8 mouse cellular contexts compared by ENCODE assay signal in the genomic region with DNA sequence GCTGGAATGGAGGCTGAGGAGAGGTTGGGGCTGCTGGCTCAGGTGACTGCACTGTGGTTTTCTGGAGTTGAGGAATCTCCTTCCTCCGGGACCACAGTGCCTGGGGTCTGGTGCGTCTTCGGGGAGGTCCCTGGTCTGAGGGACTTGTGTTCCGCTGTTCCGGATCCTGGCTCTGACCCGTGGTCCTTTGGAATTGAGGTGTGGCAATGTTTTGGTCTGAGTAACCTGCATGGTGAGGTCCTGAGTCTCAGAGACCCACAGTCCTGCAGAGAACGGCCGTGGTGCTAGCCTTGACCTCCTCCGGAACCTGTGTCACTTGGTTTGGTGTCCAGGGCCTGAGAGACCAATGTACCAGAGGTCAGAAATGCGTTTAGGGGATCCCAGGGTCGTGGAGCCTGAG. TPM values are rescaled to one million over a fixed set of nuclear protein-coding genes. Genes with fewer than 3 reads are reported as not detected.
DNase-seq lines count a peak whose midpoint lies in the region; ATAC-seq and TF ChIP-seq lines count a peak whose summit lies in the region.

No protein-coding gene starts in this region.

- no peak for TF ChIP-seq POLR2A in spleen, adult 2 months (IDR thresholded peaks at IDR 0.05; ENCODE audit: low read depth, low read length)

- DNase-seq in adrenal gland, postnatal 25 days = peak; percentile 16
- no peak for DNase-seq in adrenal gland, postnatal 10 days
- no peak for DNase-seq in spleen, adult 2 months (ENCODE audit: low read depth in 1 of 2, low spot score in 2 of 2)
- no peak for DNase-seq in spleen, postnatal 14 days (ENCODE audit: low spot score in 2 of 2)
- peak; percentile 41 for DNase-seq in induced T-regulatory cell, adult 2 months (ENCODE audit: low read depth)
- DNase-seq in urinary bladder, adult 18-20 months (ENCODE audit: low spot score in 2 of 2) = no peak

- no peaks in the 10 kb centered on the region for H3K27me3 ChIP-seq in spleen, adult 2 months (ENCODE audit: control insufficient read depth, insufficient read depth, low read length)
- no peaks in the 10 kb centered on the region for H3K27me3 ChIP-seq in midbrain, embryonic 12.5 days

- peaks cover 14% of the 10 kb centered on the region for H3K4me1 ChIP-seq in spleen, adult 2 months (ENCODE audit: control insufficient read depth, insufficient read depth, insufficient read length)
- H3K4me1 ChIP-seq in midbrain, embryonic 12.5 days = peaks cover 37% of the 10 kb centered on the region

- H3K9ac ChIP-seq in midbrain, embryonic 12.5 days (replicated peaks) = peak overlapping the region; percentile 98

- no peak for ATAC-seq in midbrain, embryonic 12.5 days (ENCODE audit: low FRiP score, low read depth)
- no peak for ATAC-seq in frontal cortex, adult (ENCODE audit: low TSS enrichment)

- H3K27ac ChIP-seq in spleen, adult 2 months (ENCODE audit: insufficient read depth, low read length) = no peak overlapping the region
- peak overlapping the region; percentile 75 for H3K27ac ChIP-seq in midbrain, embryonic 12.5 days (replicated peaks)

- H3K4me3 ChIP-seq in spleen, adult 2 months (ENCODE audit: extremely low read depth, insufficient read depth, insufficient read length) = peak overlapping the region; percentile 97
- H3K4me3 ChIP-seq in midbrain, embryonic 12.5 days = peak overlapping the region; percentile 94

- H3K36me3 ChIP-seq in spleen, adult 2 months (ENCODE audit: control insufficient read depth, insufficient read depth, low read length) = peaks cover 10% of the 10 kb centered on the region; the same call in 1 of the 2 replicates
- H3K36me3 ChIP-seq in midbrain, embryonic 12.5 days = peaks cover 17% of the 10 kb centered on the region

- H3K9me3 ChIP-seq in midbrain, embryonic 12.5 days = no peaks in the 10 kb centered on the region

- under 1% methylated on average over 11 of the region's 11 CpGs for WGBS in spleen, adult 2 months
- 1% methylated on average over 11 of the region's 11 CpGs for WGBS in midbrain, embryonic 12.5 days

- no peak for TF ChIP-seq CTCF in spleen, adult 2 months (IDR thresholded peaks at IDR 0.05; ENCODE audit: extremely low read depth, insufficient read depth, insufficient read length, insufficient replicate concordance)

- peak overlapping the region; percentile 99 for H3K4me2 ChIP-seq in midbrain, embryonic 12.5 days (replicated peaks)

RNA-seq across cellular contexts. Expression of gene Hdgfl2, which starts 0.5 kb away (rescaled TPM):
- total RNA-seq in adrenal gland, postnatal 25 days (2021) = 72.5 and 83.1 TPM in 2 replicates
- total RNA-seq in adrenal gland, postnatal 10 days (2021) = 10 to 100 TPM; 45.3 to 54.0 TPM
- polyA plus RNA-seq in spleen, adult 2 months (2012; rRNA removed) = 42.3 and 52.3 TPM in 2 replicates
- 179 and 184 TPM in 2 replicates for polyA plus RNA-seq in midbrain, embryonic 12.5 days (2016; fragmentation: Nextera tagmentation; extraction: Ambion mirVana)

RNA-seq across cellular contexts. Expression of gene Ubxn6, which starts 5.1 kb away (rescaled TPM):
- 81.2 and 96.8 TPM in 2 replicates for total RNA-seq in adrenal gland, postnatal 25 days (2021)
- 10 to 100 TPM; 77.5 to 78.9 TPM for total RNA-seq in adrenal gland, postnatal 10 days (2021)
- polyA plus RNA-seq in spleen, adult 2 months (2012; rRNA removed) = 45.3 and 56.4 TPM in 2 replicates
- polyA plus RNA-seq in midbrain, embryonic 12.5 days (2016; fragmentation: Nextera tagmentation; extraction: Ambion mirVana) = 54.9 and 58.1 TPM in 2 replicates

RNA-seq across cellular contexts. Expression of gene Plin4, which starts 29.7 kb away (rescaled TPM):
- total RNA-seq in adrenal gland, postnatal 25 days (2021) = 71.4 and 76.3 TPM in 2 replicates
- 10 to 100 TPM; 75.7 to 89.2 TPM for total RNA-seq in adrenal gland, postnatal 10 days (2021)
- 2.3 and 3.0 TPM in 2 replicates for polyA plus RNA-seq in spleen, adult 2 months (2012; rRNA removed)
- polyA plus RNA-seq in midbrain, embryonic 12.5 days (2016; fragmentation: Nextera tagmentation; extraction: Ambion mirVana) = 0.09 and 0.10 TPM in 2 replicates

RNA-seq across cellular contexts. Expression of gene Plin5, which starts 37.5 kb away (rescaled TPM):
- total RNA-seq in adrenal gland, postnatal 25 days (2021) = 55.3 and 57.4 TPM in 2 replicates
- 100 to 1,000 TPM; 102 to 111 TPM for total RNA-seq in adrenal gland, postnatal 10 days (2021)
- 0.30 and 0.36 TPM in 2 replicates for polyA plus RNA-seq in spleen, adult 2 months (2012; rRNA removed)
- polyA plus RNA-seq in midbrain, embryonic 12.5 days (2016; fragmentation: Nextera tagmentation; extraction: Ambion mirVana) = 0.14 and 0.34 TPM in 2 replicates

RNA-seq across cellular contexts. Expression of gene Chaf1a, which starts 39.7 kb away (rescaled TPM):
- total RNA-seq in adrenal gland, postnatal 25 days (2021) = 8.2 and 9.8 TPM in 2 replicates
- 10 to 100 TPM in 1 of 2 experiments, 1 to 10 TPM in 1; 8.4 to 10.9 TPM for total RNA-seq in adrenal gland, postnatal 10 days (2021)
- polyA plus RNA-seq in spleen, adult 2 months (2012; rRNA removed) = 2.8 and 4.3 TPM in 2 replicates
- polyA plus RNA-seq in midbrain, embryonic 12.5 days (2016; fragmentation: Nextera tagmentation; extraction: Ambion mirVana) = 32.5 and 34.5 TPM in 2 replicates

Comparison
In these comparisons a context has a peak if more than half of its experiments do, and no peak if none do; other contexts are left out.
1. DNase-seq: peak in adrenal gland, postnatal 25 days (single experiment) and induced T-regulatory cell, adult 2 months (single experiment); none in adrenal gland, postnatal 10 days (single experiment), spleen, adult 2 months (0 of 2), spleen, postnatal 14 days (0 of 2) and urinary bladder, adult 18-20 months (0 of 2).